Mouse (Mus musculus): ENCODE measurements around the gene Atrx.

GRCm38 (mm10) chrX:105886921-105887320 lies 42.3 kb downstream of the Atrx start:
- no peak for TF ChIP-seq CTCF (IDR thresholded peaks at IDR 0.05; ENCODE audit: low read depth)
- no peak for TF ChIP-seq EP300 (IDR thresholded peaks at IDR 0.05; ENCODE audit: low read depth)

Measured in liver, embryonic 14.5 days (tissue).